ENCODE assay signal across 8 mouse cellular contexts in genomic region chr17:17625887-17626679, GRCm38 (mm10). TPM values are rescaled to one million over a fixed set of nuclear protein-coding genes. Genes with fewer than 3 reads are reported as not detected.
DNase-seq lines count a peak whose midpoint lies in the region; ATAC-seq and TF ChIP-seq lines count a peak whose summit lies in the region.

No protein-coding gene starts in this region.

- TF ChIP-seq EP300 in MEL (IDR thresholded peaks at IDR 0.05; ENCODE audit: low read depth in 1 of 2, low read length in 2 of 2), result no peak

- no peak for TF ChIP-seq RAD21 in MEL (IDR thresholded peaks at IDR 0.05; ENCODE audit: low read depth, low read length)

- H3K9me3 ChIP-seq in heart, embryonic 15.5 days (replicated peaks), result no peaks in the 10 kb centered on the region
- H3K9me3 ChIP-seq in MEL (replicated peaks; ENCODE audit: insufficient read depth, low read length), result no peaks in the 10 kb centered on the region
- H3K9me3 ChIP-seq in forebrain, postnatal 0 days (ENCODE audit: low read length), result no peaks in the 10 kb centered on the region
- H3K9me3 ChIP-seq in midbrain, embryonic 14.5 days (ENCODE audit: control insufficient read depth, low read length), result no peaks in the 10 kb centered on the region

- no peaks in the 10 kb centered on the region for H3K36me3 ChIP-seq in heart, embryonic 15.5 days
- peaks cover 0 to 15% of the 10 kb centered on the region in 2 experiments; a peak in 2 of 4 replicates for H3K36me3 ChIP-seq in MEL (ENCODE audit: control insufficient read depth in 1 of 2, insufficient read depth in 2 of 2, low read length in 2 of 2)
- no peaks in the 10 kb centered on the region for H3K36me3 ChIP-seq in forebrain, postnatal 0 days (ENCODE audit: insufficient read depth)
- no peaks in the 10 kb centered on the region for H3K36me3 ChIP-seq in midbrain, embryonic 14.5 days (ENCODE audit: control insufficient read depth, insufficient read depth, low read length)

- peak overlapping the region; percentile 74 for H3K4me2 ChIP-seq in heart, embryonic 15.5 days
- peak overlapping the region; percentile 75 for H3K4me2 ChIP-seq in forebrain, postnatal 0 days (ENCODE audit: low read depth)
- H3K4me2 ChIP-seq in midbrain, embryonic 14.5 days (ENCODE audit: low read length), result peak overlapping the region; percentile 75

- no peak for TF ChIP-seq POLR2A in MEL (IDR thresholded peaks at IDR 0.05; ENCODE audit: control insufficient read depth in 1 of 2, insufficient read depth in 1 of 2, low read depth in 1 of 2, low read length in 2 of 2, poor library complexity in 1 of 2)

- H3K79me2 ChIP-seq in MEL (ENCODE audit: control insufficient read depth, insufficient read depth, low read length, poor library complexity), result peaks cover 25% of the 10 kb centered on the region

- H3K27me3 ChIP-seq in heart, embryonic 15.5 days, result no peaks in the 10 kb centered on the region
- H3K27me3 ChIP-seq in MEL (ENCODE audit: control insufficient read depth in 1 of 2, insufficient read depth in 2 of 2, low read length in 2 of 2), result no peaks in the 10 kb centered on the region
- H3K27me3 ChIP-seq in forebrain, postnatal 0 days (ENCODE audit: insufficient read depth, low read length), result no peaks in the 10 kb centered on the region
- H3K27me3 ChIP-seq in midbrain, embryonic 14.5 days (ENCODE audit: control insufficient read depth, insufficient read depth, low read length), result no peaks in the 10 kb centered on the region

- no peak for DNase-seq in heart, postnatal 14 days
- DNase-seq in MEL (ENCODE audit: low read depth, low spot score), result peak; percentile 84
- peak; percentile 27 for DNase-seq in forebrain, postnatal 0 days
- DNase-seq in midbrain, embryonic 14.5 days, result peak; percentile 19
- no peak for DNase-seq in urinary bladder, postnatal 4 days (ENCODE audit: low spot score in 2 of 2)
- no peak for DNase-seq in urinary bladder, postnatal 14 days (ENCODE audit: low spot score)
- no peak for DNase-seq in testis, postnatal 10 days (ENCODE audit: low spot score)

- H3K4me1 ChIP-seq in heart, embryonic 15.5 days (replicated peaks), result peaks cover 10% of the 10 kb centered on the region
- H3K4me1 ChIP-seq in MEL (ENCODE audit: control insufficient read depth in 1 of 2, insufficient read depth in 2 of 2, low read length in 2 of 2), result peaks cover 4 to 7% of the 10 kb centered on the region in 2 experiments; a peak in 3 of 4 replicates
- 0 out of 2 replicates have a peak, but pooled peaks cover 10% of the 10 kb centered on the region for H3K4me1 ChIP-seq in forebrain, postnatal 0 days (ENCODE audit: insufficient read depth)
- peaks cover 20% of the 10 kb centered on the region for H3K4me1 ChIP-seq in midbrain, embryonic 14.5 days (ENCODE audit: control insufficient read depth, insufficient read depth, low read length)

- intact Hi-C loops in heart, postnatal 14 days (cut with DNase I), result loop anchor here (5.0 to 10.0 kb wide), 4 partner anchors 199 to 391 kb away; partner anchors contain the start of gene Spaca6

- H3K27ac ChIP-seq in heart, embryonic 15.5 days, result peak overlapping the region; percentile 100
- H3K27ac ChIP-seq in MEL (ENCODE audit: control insufficient read depth, low read depth, low read length), result peak overlapping the region; percentile 99
- H3K27ac ChIP-seq in forebrain, postnatal 0 days (ENCODE audit: low read depth, low read length), result peak overlapping the region; percentile 99
- H3K27ac ChIP-seq in midbrain, embryonic 14.5 days (replicated peaks; ENCODE audit: low read depth, low read length), result peak overlapping the region; percentile 100

- peak overlapping the region; percentile 98; the same call in 1 of the 2 replicates for H3K9ac ChIP-seq in heart, embryonic 15.5 days
- peak overlapping the region; percentile 94 for H3K9ac ChIP-seq in MEL (ENCODE audit: control insufficient read depth, low read depth, low read length, poor library complexity, severe bottlenecking)
- peak overlapping the region; percentile 91 for H3K9ac ChIP-seq in forebrain, postnatal 0 days
- peak overlapping the region; percentile 97 for H3K9ac ChIP-seq in midbrain, embryonic 14.5 days (replicated peaks; ENCODE audit: low read length)

- 21% methylated on average over 7 of the region's 7 CpGs for WGBS in heart, embryonic 15.5 days
- 20% methylated on average over 7 of the region's 7 CpGs for WGBS in forebrain, postnatal 0 days
- 53% methylated on average over 7 of the region's 7 CpGs for WGBS in midbrain, embryonic 14.5 days

- peak overlapping the region; percentile 98 for H3K4me3 ChIP-seq in heart, embryonic 15.5 days
- H3K4me3 ChIP-seq in MEL (ENCODE audit: control insufficient read depth in 1 of 2, insufficient read depth in 1 of 2, low read depth in 2 of 2, low read length in 2 of 2), result peak overlapping the region; percentile 70
- H3K4me3 ChIP-seq in forebrain, postnatal 0 days (ENCODE audit: low read depth, low read length), result peak overlapping the region; percentile 78
- peak overlapping the region; percentile 93 for H3K4me3 ChIP-seq in midbrain, embryonic 14.5 days (replicated peaks; ENCODE audit: low read depth, low read length)

- ATAC-seq in heart, embryonic 15.5 days (replicated peaks; ENCODE audit: insufficient number of reproducible peaks, insufficient read depth, low FRiP score, low read depth), result no peak
- no peak for ATAC-seq in forebrain, postnatal 0 days
- ATAC-seq in midbrain, embryonic 14.5 days (ENCODE audit: low FRiP score, low TSS enrichment), result no peak

- no peak for TF ChIP-seq CTCF in MEL (IDR thresholded peaks at IDR 0.05 in 2 of 3, conservative IDR thresholded peaks at IDR 0.05 in 1 of 3; ENCODE audit: control insufficient read depth in 1 of 3, insufficient read depth in 1 of 3, low read depth in 2 of 3, low read length in 3 of 3, poor library complexity in 1 of 3, severe bottlenecking in 1 of 3)
- TF ChIP-seq CTCF in forebrain, postnatal 0 days (IDR thresholded peaks at IDR 0.05; ENCODE audit: low read depth), result no peak

TF ChIP-seq in MEL, 35 proteins besides CTCF, POLR2A, EP300 and RAD21:
- no peak for TF ChIP-seq TAL1 (IDR thresholded peaks at IDR 0.05; ENCODE audit: low read length)
- no peak for TF ChIP-seq SMC3 (IDR thresholded peaks at IDR 0.05; ENCODE audit: low read depth, low read length)
- peak; percentile 67; the same call in 1 of the 2 replicates for TF ChIP-seq ETS1 (IDR thresholded peaks at IDR 0.05; ENCODE audit: low read depth, low read length)
- no peak for TF ChIP-seq MEF2A (IDR thresholded peaks at IDR 0.05; ENCODE audit: extremely low read depth, insufficient replicate concordance, low read depth, low read length, poor library complexity, severe bottlenecking)
- TF ChIP-seq GABPA (IDR thresholded peaks at IDR 0.05; ENCODE audit: low read depth, low read length), result no peak
- TF ChIP-seq ZNF384 (IDR thresholded peaks at IDR 0.05; ENCODE audit: low read depth, low read length), result peak; percentile 86
- TF ChIP-seq HCFC1 (IDR thresholded peaks at IDR 0.05; ENCODE audit: low read depth, low read length), result no peak; the same call in 1 of the 2 replicates
- TF ChIP-seq GATA1 (IDR thresholded peaks at IDR 0.05; ENCODE audit: low read depth, low read length), result peak; percentile 51
- TF ChIP-seq KAT2A (conservative IDR thresholded peaks at IDR 0.05; ENCODE audit: low read depth, low read length), result no peak
- TF ChIP-seq TBP (IDR thresholded peaks at IDR 0.05; ENCODE audit: low read depth, low read length), result peak; percentile 47; the same call in 1 of the 2 replicates
- TF ChIP-seq MYC (IDR thresholded peaks at IDR 0.05; ENCODE audit: low read depth, low read length), result no peak; the same call in 1 of the 2 replicates
- peak; percentile 48; the same call in 1 of the 2 replicates for TF ChIP-seq NELFE (IDR thresholded peaks at IDR 0.05; ENCODE audit: low read depth, low read length)
- peak; percentile 54 for TF ChIP-seq MXI1 (IDR thresholded peaks at IDR 0.05; ENCODE audit: low read depth, low read length)
- TF ChIP-seq UBTF (IDR thresholded peaks at IDR 0.05; ENCODE audit: borderline replicate concordance, insufficient read depth, low read depth, low read length), result no peak
- peak; percentile 88 for TF ChIP-seq CHD1 (IDR thresholded peaks at IDR 0.05; ENCODE audit: low read depth, low read length)
- peak; percentile 85 for TF ChIP-seq SIN3A (IDR thresholded peaks at IDR 0.05; ENCODE audit: low read length)

RNA-seq across cellular contexts. Expression of gene Lnpep, which starts 1.2 kb away (rescaled TPM):
- polyA plus RNA-seq in heart, embryonic 15.5 days (2015; fragmentation: Nextera tagmentation; extraction: Ambion mirVana), result 11.0 and 12.3 TPM in 2 replicates
- total RNA-seq in heart, postnatal 14 days (2021), result 100 to 1,000 TPM; 163 to 164 TPM
- 20.7 and 25.1 TPM in 2 replicates for total RNA-seq in MEL (2012; rRNA removed)
- polyA plus RNA-seq in MEL (2012; ENCODE audit: insufficient read depth in 1 of 2, insufficient read length in 2 of 2, low read depth in 1 of 2, low replicate concordance in 2 of 2, missing spikeins in 1 of 2), result 100 to 1,000 TPM in 1 of 2 experiments, 10 to 100 TPM in 1; 10.0 to 773 TPM
- 24.1 and 33.1 TPM in 2 replicates for total RNA-seq in forebrain, postnatal 0 days (2014; rRNA removed)
- polyA plus RNA-seq in forebrain, postnatal 0 days (2015; fragmentation: Nextera tagmentation; extraction: Ambion mirVana), result 2.0 and 5.1 TPM in 2 replicates
- 8.8 and 13.5 TPM in 2 replicates for polyA plus RNA-seq in midbrain, embryonic 14.5 days (2014; fragmentation: Nextera tagmentation; extraction: Ambion mirVana)

Comparison
In these comparisons a context has a peak if more than half of its experiments do, and no peak if none do; other contexts are left out.
1. DNase-seq: peak in MEL (single experiment), forebrain, postnatal 0 days (single experiment) and midbrain, embryonic 14.5 days (single experiment); none in heart, postnatal 14 days (0 of 2), urinary bladder, postnatal 4 days (0 of 2), urinary bladder, postnatal 14 days (single experiment) and testis, postnatal 10 days (single experiment).
2. Peak in every context shown above with its lines, with median percentiles within 50 percentile points of each other: H3K27ac ChIP-seq, H3K4me2 ChIP-seq, H3K4me3 ChIP-seq and H3K9ac ChIP-seq.